Mouse (Mus musculus): ENCODE results near the gene Pla2g12b.

The Pla2g12b gene

DNA sequence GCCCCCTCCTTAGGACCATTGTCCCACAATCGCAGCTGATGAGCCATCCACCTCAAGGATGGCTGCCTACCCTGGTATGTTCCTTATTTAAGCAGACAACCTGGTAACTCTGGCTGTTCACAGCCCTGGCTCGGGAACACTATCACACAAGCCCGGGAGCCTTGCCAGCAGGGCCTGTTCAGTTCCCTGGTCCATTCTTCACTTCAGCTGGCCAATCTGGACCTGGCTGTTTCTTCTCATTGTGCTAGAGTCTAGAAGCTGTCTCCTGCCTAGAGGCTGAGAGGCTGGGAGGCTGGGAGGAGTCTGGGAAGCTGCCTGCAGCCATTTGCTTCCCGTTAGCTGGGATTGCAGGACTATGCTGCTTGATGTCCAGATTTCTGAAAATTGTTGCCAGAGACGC lies 67.0 kb downstream of the Pla2g12b start:
- DNase-seq = peak; percentile 83 to 87

All from cerebellum, adult 18-20 months (tissue).